Mouse (Mus musculus) E14TG2a.4 (cell line): ENCODE results near the gene Pga5.

Source experiments
- H3K27me3 ChIP-seq: 2 replicates; pipeline ENCODE4 v1.6.1; 2014; ENCODE audit warnings: low read length, control low read depth; ENCODE audit not compliant: insufficient read depth
- H3K36me3 ChIP-seq: 2 replicates; pipeline ENCODE4 v1.6.1; 2014; ENCODE audit warnings: low read length, control low read depth; ENCODE audit not compliant: insufficient read depth
- H3K4me1 ChIP-seq: replicated peaks from 2 replicates; pipeline ENCODE4 v1.6.1; 2014; ENCODE audit warnings: low read depth, low read length, control low read depth
- H3K4me3 ChIP-seq: replicated peaks from 2 replicates; pipeline ENCODE4 v1.5.1; 2014; ENCODE audit warnings: mild to moderate bottlenecking, low read length
- H3K9me3 ChIP-seq: 2 replicates; pipeline ENCODE4 v1.6.1; 2014; ENCODE audit warnings: low read length, control low read depth
- CTCF ChIP-seq: conservative IDR thresholded peaks from 2 replicates; pipeline ENCODE4 v1.5.1; 2014; ENCODE audit warnings: low read length
- NANOG ChIP-seq: IDR thresholded peaks from 2 replicates; pipeline ENCODE4 v1.6.1; 2014; ENCODE audit warnings: borderline replicate concordance, low read length, mixed read lengths
- POU5F1 ChIP-seq: IDR thresholded peaks from 2 replicates; pipeline ENCODE4 v1.6.1; 2014; ENCODE audit warnings: low read length, borderline replicate concordance

The Pga5 gene

DNA sequence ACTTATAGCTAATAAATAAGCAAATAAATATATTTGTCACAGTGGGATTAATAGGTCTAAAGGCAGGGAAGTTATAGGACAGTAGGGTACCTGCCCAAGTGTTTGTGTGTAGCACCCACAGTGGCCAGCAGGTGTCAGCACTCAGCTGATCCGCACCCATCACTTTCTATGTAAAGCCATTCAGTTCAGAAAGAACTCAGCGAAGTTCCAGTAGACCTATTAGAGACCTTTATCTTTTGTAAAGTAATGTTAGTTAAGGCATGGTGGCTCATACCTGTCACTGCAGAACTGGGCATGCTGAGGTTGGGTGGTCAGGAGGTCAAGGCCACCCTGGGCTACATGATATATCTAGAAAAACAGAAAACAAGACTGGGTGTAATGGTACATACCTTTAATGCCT lies 12.4 kb downstream of the Pga5 start:
- H3K4me3 ChIP-seq: no peak overlapping the region
- H3K27me3 ChIP-seq: peaks cover 14% of the 10 kb centered on the region; the same call in 1 of the 2 replicates
- no peaks in the 10 kb centered on the region for H3K9me3 ChIP-seq
- peak; percentile 82 for TF ChIP-seq CTCF
- TF ChIP-seq NANOG: no peak
- no peak for TF ChIP-seq POU5F1
- H3K36me3 ChIP-seq: no peaks in the 10 kb centered on the region
- H3K4me1 ChIP-seq: peaks cover 11% of the 10 kb centered on the region

- no peak overlapping the region for H3K4me3 ChIP-seq
- peaks cover 14% of the 10 kb centered on the region; the same call in 1 of the 2 replicates for H3K27me3 ChIP-seq
- no peaks in the 10 kb centered on the region for H3K36me3 ChIP-seq
- no peaks in the 10 kb centered on the region for H3K9me3 ChIP-seq
- TF ChIP-seq NANOG (no peak), POU5F1 (no peak), CTCF (no peak)
- peaks cover 7% of the 10 kb centered on the region for H3K4me1 ChIP-seq
Measured at GRCm38 (mm10) chr19:10665093-10665492, 12.8 kb downstream of the Pga5 start.

DNA sequence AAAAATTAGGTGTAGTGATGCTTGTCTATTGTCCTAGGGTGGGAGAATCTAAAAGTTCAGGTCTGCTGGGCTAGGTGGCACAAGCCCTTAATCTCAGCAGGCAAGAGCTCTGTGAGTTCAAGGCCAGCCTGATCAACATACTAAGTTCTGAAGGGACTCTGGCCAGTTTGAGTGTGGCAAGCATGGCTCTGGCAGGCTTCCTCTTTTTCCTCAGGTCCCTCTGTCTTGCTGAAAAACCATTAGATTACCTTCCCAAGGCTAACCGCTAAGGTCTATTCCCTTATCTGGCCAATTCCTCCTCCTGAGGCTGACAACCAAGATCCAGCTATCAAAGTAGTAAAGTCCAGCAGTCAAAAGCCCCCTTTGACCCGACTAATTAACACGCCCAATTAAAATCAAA lies 15.2 kb downstream of the Pga5 start:
- Histone ChIP-seq H3K4me3 (no peak overlapping the region), H3K4me1 (no peaks in the 10 kb centered on the region), H3K27me3 (peaks cover 9% of the 10 kb centered on the region; the same call in 1 of the 2 replicates), H3K36me3 (no peaks in the 10 kb centered on the region), H3K9me3 (no peaks in the 10 kb centered on the region)
- TF ChIP-seq NANOG: no peak
- TF ChIP-seq POU5F1: no peak
- no peak for TF ChIP-seq CTCF

DNA sequence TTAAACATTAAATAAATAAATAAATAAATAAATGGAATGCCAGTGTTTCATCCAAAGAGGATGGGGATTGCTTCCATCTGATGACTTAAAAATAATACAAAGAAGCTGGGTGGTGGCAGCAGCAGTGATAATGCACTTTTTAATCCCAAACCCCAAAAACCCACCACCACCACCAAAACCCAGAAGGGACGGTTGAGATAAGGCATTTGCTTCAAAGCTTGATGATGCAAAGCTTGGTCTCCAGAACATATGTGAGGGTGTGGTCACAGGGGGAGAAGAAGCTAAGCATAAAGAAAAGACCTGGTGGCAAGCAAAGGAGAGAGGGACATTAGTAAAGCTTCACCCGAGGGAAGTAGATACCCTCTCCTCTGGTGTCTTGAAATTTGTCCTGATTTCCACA lies 16.0 kb downstream of the Pga5 start:
- TF ChIP-seq NANOG (no peak), POU5F1 (no peak), CTCF (no peak)
- H3K36me3 ChIP-seq: no peaks in the 10 kb centered on the region
- no peaks in the 10 kb centered on the region for H3K4me1 ChIP-seq
- H3K9me3 ChIP-seq: no peaks in the 10 kb centered on the region
- peaks cover 9% of the 10 kb centered on the region; the same call in 1 of the 2 replicates for H3K27me3 ChIP-seq
- no peak overlapping the region for H3K4me3 ChIP-seq

DNA sequence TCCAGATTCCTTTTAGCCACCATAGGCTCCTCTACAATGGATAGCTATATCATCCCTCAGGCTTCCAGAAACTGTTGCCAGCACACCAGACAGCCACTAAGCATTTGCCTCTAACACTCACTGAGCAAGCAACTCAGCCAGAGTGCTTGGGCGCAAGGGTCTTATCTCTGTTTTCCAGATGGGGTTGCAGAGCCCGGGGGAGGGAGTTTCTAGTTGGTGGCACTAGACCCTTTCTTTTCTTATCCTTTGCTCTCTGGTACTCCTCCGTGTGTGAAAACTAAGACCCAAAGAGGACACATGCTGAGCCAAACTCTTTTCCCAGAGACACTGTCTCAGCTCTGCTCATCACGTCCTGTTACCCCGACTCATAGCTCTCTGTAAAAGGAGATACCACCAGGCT lies 16.5 kb downstream of the Pga5 start:
- no peaks in the 10 kb centered on the region for H3K36me3 ChIP-seq
- H3K27me3 ChIP-seq: peaks cover 9% of the 10 kb centered on the region; the same call in 1 of the 2 replicates
- H3K4me1 ChIP-seq: peaks cover 4% of the 10 kb centered on the region
- H3K9me3 ChIP-seq: no peaks in the 10 kb centered on the region
- H3K4me3 ChIP-seq: no peak overlapping the region
- TF ChIP-seq POU5F1: no peak
- no peak for TF ChIP-seq NANOG
- no peak for TF ChIP-seq CTCF

DNA sequence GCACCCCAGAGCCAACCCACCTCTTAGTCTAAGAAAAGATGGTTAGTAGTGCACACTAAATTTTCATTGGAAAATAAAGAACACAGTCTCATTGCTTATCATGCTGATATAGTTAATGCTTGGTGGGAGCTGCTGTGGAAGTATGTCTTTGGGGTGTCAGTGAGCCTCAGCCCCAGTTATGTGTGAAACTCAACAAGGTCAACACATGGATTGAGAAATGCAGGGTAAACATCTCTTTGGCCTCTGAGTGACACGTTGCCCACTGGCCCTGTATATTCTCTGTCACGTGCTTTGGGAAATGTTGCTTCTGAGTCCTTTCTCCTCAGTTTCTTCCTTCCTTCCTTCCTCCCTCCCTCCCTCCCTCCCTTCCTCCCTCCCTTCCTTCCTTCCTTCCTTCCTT lies 19.5 kb downstream of the Pga5 start:
- Histone ChIP-seq H3K36me3 (no peaks in the 10 kb centered on the region), H3K9me3 (no peaks in the 10 kb centered on the region), H3K27me3 (peaks cover 16% of the 10 kb centered on the region), H3K4me1 (peaks cover 21% of the 10 kb centered on the region), H3K4me3 (no peak overlapping the region)
- TF ChIP-seq CTCF: no peak

- peaks cover 23% of the 10 kb centered on the region for H3K27me3 ChIP-seq
- H3K9me3 ChIP-seq: no peaks in the 10 kb centered on the region
- H3K36me3 ChIP-seq: no peaks in the 10 kb centered on the region
- TF ChIP-seq POU5F1 (no peak), CTCF (no peak), NANOG (no peak)
- H3K4me1 ChIP-seq: peaks cover 23% of the 10 kb centered on the region
- no peak overlapping the region for H3K4me3 ChIP-seq
Measured at GRCm38 (mm10) chr19:10657742-10658141, 20.1 kb downstream of the Pga5 start.

DNA sequence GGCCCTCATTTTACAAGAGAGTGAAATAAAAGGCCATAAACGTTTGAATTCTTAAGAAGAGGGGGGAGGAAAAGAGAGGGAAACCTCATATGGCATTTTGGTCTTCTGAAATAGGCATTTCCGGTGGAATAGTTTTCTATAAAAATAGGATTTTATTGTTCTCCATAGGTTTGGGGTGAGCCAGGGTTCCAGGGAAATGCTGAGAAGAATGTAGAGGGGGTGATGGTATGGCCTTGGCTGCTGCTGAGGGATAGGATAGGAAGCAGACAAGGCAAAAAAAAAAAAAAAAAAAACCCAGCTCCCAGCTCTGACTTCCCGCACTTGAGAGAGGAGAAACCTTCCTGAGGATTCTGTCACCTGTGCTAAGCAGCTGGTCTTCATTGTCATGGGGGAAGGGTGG lies 21.8 kb downstream of the Pga5 start:
- TF ChIP-seq POU5F1: no peak
- no peak for TF ChIP-seq CTCF
- TF ChIP-seq NANOG: no peak
- Histone ChIP-seq H3K9me3 (no peaks in the 10 kb centered on the region), H3K4me1 (peaks cover 23% of the 10 kb centered on the region)

GRCm38 (mm10) chr19:10648156-10648555 lies 29.7 kb downstream of the Pga5 start:
- H3K4me1 ChIP-seq: peaks cover 11% of the 10 kb centered on the region
- H3K9me3 ChIP-seq: no peaks in the 10 kb centered on the region
- H3K4me3 ChIP-seq: no peak overlapping the region
- H3K27me3 ChIP-seq: peaks cover 65% of the 10 kb centered on the region
- H3K36me3 ChIP-seq: no peaks in the 10 kb centered on the region
- no peak for TF ChIP-seq NANOG
- TF ChIP-seq CTCF: no peak
- TF ChIP-seq POU5F1: no peak

More for the DNA sequence above, 21.8 kb downstream of the Pga5 start:
- Histone ChIP-seq H3K4me3 (no peak overlapping the region), H3K27me3 (peaks cover 27% of the 10 kb centered on the region), H3K36me3 (no peaks in the 10 kb centered on the region)

GRCm38 (mm10) chr19:10645616-10646015 lies 32.3 kb downstream of the Pga5 start:
- H3K9me3 ChIP-seq: no peaks in the 10 kb centered on the region
- peaks cover 11% of the 10 kb centered on the region for H3K4me1 ChIP-seq
- no peaks in the 10 kb centered on the region for H3K36me3 ChIP-seq
- H3K4me3 ChIP-seq: no peak overlapping the region
- H3K27me3 ChIP-seq: peaks cover 76% of the 10 kb centered on the region
- TF ChIP-seq CTCF: no peak
- TF ChIP-seq NANOG: no peak
- TF ChIP-seq POU5F1: no peak
